Mouse (Mus musculus) thymus, postnatal 36 days (tissue): Measurements from ENCODE around the gene Gstt4.

Experiments
- DNase-seq, 2 experiments: peaks; one replicate each; pipeline ENCODE4 v3.0.0; 2022; ENCODE audit warnings: mixed read lengths in 2 of 2

The Gstt4 gene

GRCm38 (mm10) chr10:75835761-75836531 is 13.6 kb upstream of the Gstt4 start:
- DNase-seq = peak; percentile 68 to 84

DNA sequence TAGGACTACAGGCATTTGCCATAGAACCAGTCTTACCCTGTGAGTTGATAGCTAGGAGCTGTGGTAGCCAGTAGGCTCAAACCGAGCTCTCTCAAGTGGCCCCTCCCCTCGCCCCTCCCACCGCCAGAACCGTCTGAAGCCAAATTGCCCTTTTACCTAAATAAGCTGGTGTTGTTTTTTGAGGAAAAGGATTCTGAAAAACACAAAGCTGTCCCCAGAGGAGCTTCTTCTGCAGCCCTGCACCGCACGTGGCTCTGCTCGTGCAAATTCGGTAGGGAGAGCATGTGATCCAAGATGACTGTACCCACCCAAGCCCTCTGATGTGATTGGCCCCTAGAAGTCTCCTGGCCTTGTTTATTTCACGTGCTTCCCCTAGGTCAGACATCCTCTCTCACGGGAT is 13.0 kb upstream of the Gstt4 start:
- peak; percentile 74 to 75 for DNase-seq

DNA sequence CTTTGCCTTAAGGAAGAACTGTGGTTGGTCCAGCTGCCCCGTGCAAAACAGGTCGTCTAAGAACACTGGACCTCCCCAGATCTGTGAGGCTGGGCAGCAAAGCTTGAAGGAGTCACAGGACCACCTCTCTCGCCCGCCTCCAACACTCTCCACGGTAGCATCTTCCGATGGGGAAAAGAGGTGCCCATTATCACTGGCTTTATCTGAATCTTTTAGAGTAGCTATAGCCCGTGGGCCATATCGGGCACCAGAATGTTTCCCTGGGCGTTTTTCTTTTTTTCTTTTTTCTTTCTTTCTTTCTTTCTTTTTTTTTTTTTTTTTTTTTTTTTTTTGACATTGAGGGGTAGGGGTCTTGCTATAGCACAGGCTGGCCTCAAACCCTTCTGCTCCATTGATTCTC is 12.4 kb upstream of the Gstt4 start:
- no peak for DNase-seq

DNA sequence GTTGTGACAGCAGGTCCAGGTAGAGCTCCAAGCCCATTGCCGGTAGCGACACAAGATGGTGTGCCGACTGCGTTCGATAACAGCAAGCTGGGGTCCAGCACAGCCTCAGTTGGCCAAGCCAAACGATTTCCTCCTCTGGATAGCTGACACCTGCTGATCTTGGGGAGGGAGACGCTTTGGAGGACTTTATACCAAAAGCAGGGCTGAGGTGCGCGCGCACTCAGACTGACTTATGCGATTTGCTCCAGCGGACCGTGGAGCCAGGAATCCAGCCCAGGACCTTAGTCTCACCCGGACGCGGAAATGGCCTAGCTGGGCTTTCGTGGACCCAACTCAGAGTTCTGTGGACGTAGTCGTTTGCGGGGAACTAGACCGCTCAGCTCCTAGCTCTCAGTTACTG is 11.9 kb upstream of the Gstt4 start:
- peak; percentile 75 for DNase-seq

GRCm38 (mm10) chr10:75833456-75834080 is 11.2 kb upstream of the Gstt4 start:
- DNase-seq = peak; percentile 36 to 53

DNA sequence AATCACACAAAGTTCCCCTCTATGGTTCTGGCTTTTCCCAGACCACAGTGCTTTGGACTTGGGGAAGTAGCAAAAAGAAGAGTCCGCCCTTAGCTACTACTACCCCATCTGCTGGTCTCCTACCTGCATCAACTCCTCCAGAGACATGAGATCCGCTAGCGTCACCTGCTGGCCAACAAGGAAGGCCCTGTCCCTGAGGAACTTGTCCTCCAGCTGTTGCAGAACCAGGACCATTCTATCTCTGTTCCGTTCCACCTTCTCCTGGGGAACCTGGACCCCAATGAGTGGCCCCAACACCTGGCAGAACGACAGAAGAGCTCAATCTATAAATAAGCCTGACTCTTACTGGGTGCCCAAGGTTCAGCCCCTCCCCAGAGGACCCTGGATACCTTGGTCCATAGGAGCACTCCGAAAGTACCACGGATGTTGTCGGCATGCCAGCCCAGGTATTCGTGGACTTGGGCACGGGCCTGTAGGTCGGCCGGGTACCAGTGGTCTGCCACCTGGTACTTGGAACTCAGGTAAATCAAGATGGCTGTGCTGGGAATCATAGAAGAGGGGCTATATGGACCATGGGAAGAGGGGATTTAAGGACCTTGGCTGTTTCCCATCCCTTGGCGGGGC is 10.0 kb upstream of the Gstt4 start:
- DNase-seq = peak; percentile 75 to 76

- DNase-seq = no peak
Measured at GRCm38 (mm10) chr10:75830275-75830670, 7.9 kb upstream of the Gstt4 start.

GRCm38 (mm10) chr10:75829529-75830274 is 7.4 kb upstream of the Gstt4 start:
- no peak for DNase-seq

- DNase-seq = no peak
Measured at GRCm38 (mm10) chr10:75828500-75828931, 6.2 kb upstream of the Gstt4 start.

- DNase-seq = no peak
Measured at GRCm38 (mm10) chr10:75827668-75828360, 5.5 kb upstream of the Gstt4 start.

DNA sequence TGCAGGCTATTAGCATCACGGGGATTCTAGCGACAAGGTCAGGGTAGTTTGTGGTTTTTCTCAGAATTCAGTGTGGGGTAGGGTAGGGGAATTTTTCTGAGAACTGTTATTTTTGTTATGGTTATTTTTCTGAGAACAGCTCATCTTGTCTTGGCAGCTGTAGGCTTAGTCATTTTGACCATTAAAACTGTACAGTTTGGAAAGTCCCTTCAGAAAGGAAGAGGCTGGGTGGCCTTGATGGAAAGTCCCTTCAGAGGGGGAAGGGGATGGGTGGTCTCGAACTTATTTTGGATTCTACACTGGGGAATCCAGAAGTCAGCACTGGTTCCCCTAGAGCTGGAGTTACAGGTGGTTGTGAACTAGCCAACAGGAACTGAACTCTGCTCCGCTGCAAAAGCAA is 2.2 kb upstream of the Gstt4 start:
- no peak for DNase-seq

- DNase-seq = no peak
Measured at GRCm38 (mm10) chr10:75823782-75824181, 1.4 kb upstream of the Gstt4 start.

DNA sequence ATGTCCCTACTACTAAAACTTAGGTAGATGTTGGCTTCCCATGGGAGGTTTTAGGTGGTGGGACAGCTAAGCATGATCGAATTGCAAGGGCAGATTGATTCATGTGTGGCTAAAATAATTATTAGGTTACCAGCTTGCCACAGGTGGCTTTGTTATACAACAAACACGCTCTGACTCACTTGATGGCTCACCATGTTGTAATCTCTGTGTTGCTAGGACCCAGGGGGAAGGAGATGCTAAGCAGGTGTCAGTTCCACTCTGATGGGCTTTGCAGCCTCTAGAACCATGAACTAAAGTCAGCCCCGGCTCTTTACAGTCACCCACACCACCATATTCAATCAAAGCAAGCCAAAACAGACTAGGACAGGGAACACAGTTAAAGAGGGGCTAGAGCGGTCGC is 2.5 kb downstream of the Gstt4 start:
- no peak for DNase-seq

DNA sequence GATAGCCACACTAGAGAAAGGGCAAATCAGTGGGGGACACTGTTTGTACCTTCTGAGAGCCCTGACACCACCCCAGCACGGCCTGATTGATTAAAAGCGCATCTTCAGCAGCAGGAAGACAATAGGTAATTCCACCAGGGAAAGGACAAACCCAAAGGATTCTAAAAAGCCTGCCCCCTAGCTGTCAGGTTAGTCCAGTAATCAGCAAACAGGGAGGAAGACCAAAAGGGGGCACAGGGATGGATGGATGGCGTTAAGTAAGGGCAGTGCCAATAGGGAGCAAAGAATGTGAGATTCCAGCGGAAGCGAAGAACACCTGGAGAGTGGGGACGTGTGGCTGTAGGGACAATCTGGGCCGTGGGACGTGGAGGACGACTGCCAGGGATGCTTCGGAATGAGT is 3.7 kb downstream of the Gstt4 start:
- DNase-seq = no peak

GRCm38 (mm10) chr10:75804217-75804616 is 18.1 kb downstream of the Gstt4 start:
- DNase-seq = no peak

DNA sequence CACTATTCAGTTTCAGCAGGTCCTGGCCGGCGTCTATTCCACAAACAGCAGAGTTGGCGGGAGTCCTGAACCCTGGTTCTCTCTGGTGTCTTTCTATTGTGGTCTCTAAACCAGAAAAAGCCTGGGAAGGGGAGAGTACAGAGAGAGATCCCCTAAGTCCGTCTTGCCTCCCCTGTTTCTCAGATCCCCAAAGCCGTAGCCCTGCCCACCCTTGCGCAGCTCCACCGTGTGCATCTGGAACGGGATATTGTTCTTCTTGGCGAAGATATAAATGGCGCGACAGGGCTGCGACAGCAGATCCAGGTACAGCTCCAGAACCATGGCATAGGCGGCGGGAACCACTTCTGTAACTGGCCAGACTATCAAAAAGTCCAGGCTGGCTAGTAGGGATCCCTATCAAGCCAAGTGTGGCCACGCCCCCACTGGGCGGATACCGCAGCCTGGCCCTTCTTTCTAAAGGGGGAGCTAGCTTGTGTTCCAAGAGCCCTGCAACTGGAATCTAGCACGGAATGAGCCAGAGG is 24.1 kb downstream of the Gstt4 start, which contains the start of gene Gstt1:
Gene Gstt1 (minus strand): TSS at position 409 of the 521 bp plus-strand sequence.
- DNase-seq = no peak

- no peak for DNase-seq
Measured at GRCm38 (mm10) chr10:75797619-75798175, 24.6 kb downstream of the Gstt4 start.

DNA sequence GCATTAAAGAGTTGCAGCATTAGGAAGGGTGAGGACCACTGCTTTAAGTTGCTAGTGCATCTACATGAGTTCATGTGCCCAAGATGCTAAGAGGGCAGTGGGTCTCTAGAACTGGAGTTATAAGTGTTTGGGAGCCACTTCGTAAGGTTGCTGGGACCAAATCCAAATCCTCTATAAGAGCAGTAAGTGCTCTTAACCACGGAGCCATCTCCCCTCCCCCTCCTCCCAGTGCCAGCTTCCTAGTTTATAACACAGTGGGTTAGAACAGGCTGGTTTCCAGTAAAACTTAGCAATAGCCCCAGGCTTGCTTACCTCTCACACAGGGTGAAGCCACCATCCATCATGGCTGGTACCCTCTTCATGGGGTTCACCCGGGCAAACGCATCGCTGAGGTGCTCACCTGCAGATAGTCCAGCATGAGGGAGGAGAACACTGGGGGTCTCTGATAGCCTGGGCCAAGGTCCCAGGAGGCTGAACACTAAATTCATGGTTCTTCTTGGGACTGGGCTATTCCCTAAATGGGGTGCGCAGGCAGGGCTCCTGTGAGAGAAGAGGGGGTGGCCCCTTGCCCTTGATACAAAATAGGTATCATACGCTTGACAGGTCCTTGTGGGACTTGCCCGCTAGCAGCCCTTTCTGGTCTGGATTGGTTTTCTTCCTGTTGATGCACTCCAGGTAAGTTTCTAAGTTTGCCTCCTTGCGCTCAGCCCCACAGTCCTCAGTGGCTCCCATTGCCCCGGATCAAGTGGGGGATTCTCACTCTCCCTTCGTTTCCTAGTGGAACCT is 25.4 kb downstream of the Gstt4 start:
- no peak for DNase-seq

- no peak for DNase-seq
Measured at GRCm38 (mm10) chr10:75794880-75795279, 27.5 kb downstream of the Gstt4 start.

DNA sequence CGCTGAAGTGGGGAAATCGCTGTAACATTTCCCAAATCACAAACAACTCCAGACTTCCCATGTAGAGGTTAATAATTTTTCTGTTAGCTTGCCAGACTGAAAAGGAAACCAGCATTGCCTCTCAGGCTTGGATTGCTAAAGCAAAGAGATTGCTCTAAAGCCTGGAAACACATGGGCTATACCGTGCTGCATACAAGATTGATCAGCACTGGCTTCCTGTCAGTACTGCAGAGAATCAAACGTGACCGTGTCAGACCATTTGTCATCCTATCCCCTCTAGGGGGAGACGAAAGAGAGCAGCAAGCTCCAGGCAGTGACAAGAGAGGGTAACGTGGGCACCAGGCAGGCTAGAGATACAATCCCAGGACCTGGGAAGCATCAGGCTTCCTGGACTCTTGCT is 31.6 kb downstream of the Gstt4 start:
- DNase-seq = no peak

- DNase-seq = no peak
Measured at GRCm38 (mm10) chr10:75789841-75790240, 32.5 kb downstream of the Gstt4 start.
